Comparison of ENCODE assay signal across 29 mouse cellular contexts in the genomic region with DNA sequence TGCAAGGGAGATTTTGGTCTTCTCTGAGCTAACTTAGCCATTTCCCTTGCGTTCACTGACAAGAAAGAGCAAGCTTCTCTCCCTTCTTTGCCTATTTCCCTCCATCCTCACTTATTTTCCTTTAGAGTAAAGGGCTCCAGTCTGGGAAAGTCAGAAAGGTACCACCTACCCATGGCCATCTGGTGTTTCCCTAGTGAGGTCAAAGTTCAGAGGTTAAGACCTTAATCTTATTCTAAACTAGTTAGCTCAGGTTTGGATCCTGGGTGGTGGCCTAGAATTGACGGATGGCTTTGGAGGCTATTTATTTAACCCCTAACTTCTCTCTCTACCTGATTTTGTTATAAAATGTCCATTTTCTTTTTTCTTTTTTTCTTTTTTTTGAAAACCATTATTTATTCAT.
DNase-seq lines count a peak whose midpoint lies in the region; ATAC-seq and TF ChIP-seq lines count a peak whose summit lies in the region.
"Had no signal": no experiment of that assay in that cellular context is flagged by ENCODE, and none has a peak within 500 bp of the region (broad histone marks: within the 10 kb centered on the region; RNA-seq: fewer than 3 reads in every experiment).

No protein-coding gene starts in this region.

- 52% methylated on average over 2 of the region's 2 CpGs for WGBS in liver, embryonic 14.5 days (ENCODE audit: insufficient replicate concordance)
- 67% methylated on average over 2 of the region's 2 CpGs for WGBS in liver, postnatal 0 days (ENCODE audit: insufficient replicate concordance)
- WGBS in limb, embryonic 10.5 days: 12% methylated on average over 2 of the region's 2 CpGs

- 0 out of 4 replicates have a peak, but pooled peaks cover 0 to 2% of the 10 kb centered on the region in 2 experiments for H3K4me1 ChIP-seq in liver, embryonic 14.5 days (replicated peaks; ENCODE audit: control insufficient read depth in 2 of 2, insufficient read depth in 2 of 2, low read length in 1 of 2)
- peaks cover 3% of the 10 kb centered on the region for H3K4me1 ChIP-seq in liver, postnatal 0 days (ENCODE audit: insufficient read depth)
- H3K4me1 ChIP-seq in limb, embryonic 10.5 days: peaks cover 51% of the 10 kb centered on the region
- H3K4me1 ChIP-seq: embryonic facial prominence, embryonic 12.5 days; heart, embryonic 12.5 days; intestine, embryonic 15.5 days; limb, embryonic 15.5 days; neural tube, embryonic 12.5 days had no signal

- TF ChIP-seq CTCF in liver, embryonic 14.5 days (IDR thresholded peaks at IDR 0.05; ENCODE audit: low read depth): no peak
- no peak for TF ChIP-seq CTCF in liver, postnatal 0 days (IDR thresholded peaks at IDR 0.05; ENCODE audit: low read depth)

- no peaks in the 10 kb centered on the region for H3K27me3 ChIP-seq in liver, embryonic 14.5 days (ENCODE audit: control insufficient read depth, insufficient read depth, low read length)
- no peaks in the 10 kb centered on the region for H3K27me3 ChIP-seq in liver, postnatal 0 days (ENCODE audit: insufficient read depth, low read length)
- H3K27me3 ChIP-seq in limb, embryonic 10.5 days (ENCODE audit: low read depth, poor library complexity, severe bottlenecking): peaks cover 14% of the 10 kb centered on the region; the same call in 1 of the 2 replicates
- H3K27me3 ChIP-seq: CH12.LX; embryonic facial prominence, embryonic 12.5 days; forebrain, embryonic 13.5 days; heart, embryonic 12.5 days; hindbrain, embryonic 13.5 days; intestine, embryonic 15.5 days; limb, embryonic 15.5 days; neural tube, embryonic 12.5 days had no signal

- no peak overlapping the region for H3K4me2 ChIP-seq in liver, embryonic 14.5 days (ENCODE audit: low read depth)
- no peak overlapping the region for H3K4me2 ChIP-seq in liver, postnatal 0 days (ENCODE audit: low read depth, low read length)
- H3K4me2 ChIP-seq: embryonic facial prominence, embryonic 12.5 days; forebrain, embryonic 13.5 days; heart, embryonic 12.5 days; hindbrain, embryonic 13.5 days; intestine, embryonic 15.5 days; limb, embryonic 15.5 days; neural tube, embryonic 12.5 days had no signal

- no peaks in the 10 kb centered on the region for H3K36me3 ChIP-seq in liver, embryonic 14.5 days (replicated peaks; ENCODE audit: control insufficient read depth, insufficient read depth, low read depth)
- no peaks in the 10 kb centered on the region for H3K36me3 ChIP-seq in liver, postnatal 0 days (replicated peaks; ENCODE audit: insufficient read depth, low read length)
- H3K36me3 ChIP-seq in limb, embryonic 10.5 days: no peaks in the 10 kb centered on the region
- H3K36me3 ChIP-seq: embryonic facial prominence, embryonic 12.5 days; heart, embryonic 12.5 days; hindbrain, embryonic 13.5 days; intestine, embryonic 15.5 days; limb, embryonic 15.5 days; neural tube, embryonic 12.5 days had no signal

- no peak for TF ChIP-seq EP300 in liver, embryonic 14.5 days (IDR thresholded peaks at IDR 0.05; ENCODE audit: low read depth)
- no peak for TF ChIP-seq EP300 in liver, postnatal 0 days (IDR thresholded peaks at IDR 0.05; ENCODE audit: low read depth)

- no peak for ATAC-seq in liver, embryonic 14.5 days (ENCODE audit: insufficient read depth)
- no peak for ATAC-seq in liver, postnatal 0 days
- ATAC-seq: forebrain, embryonic 13.5 days; intestine, embryonic 15.5 days had no signal

- intact Hi-C loops in left cerebral cortex, postnatal 36 days (cut with DNase I): no loop called here

- H3K4me3 ChIP-seq in liver, embryonic 14.5 days (ENCODE audit: insufficient read depth in 1 of 2, low read depth in 2 of 2, low read length in 2 of 2): no peak overlapping the region
- no peak overlapping the region for H3K4me3 ChIP-seq in liver, postnatal 0 days (ENCODE audit: low read depth, low read length)
- H3K4me3 ChIP-seq in limb, embryonic 10.5 days: no peak overlapping the region
- H3K4me3 ChIP-seq: embryonic facial prominence, embryonic 12.5 days; erythroblast, embryonic 14.5 days; forebrain, embryonic 13.5 days; heart, embryonic 12.5 days; hindbrain, embryonic 13.5 days; intestine, embryonic 15.5 days; limb, embryonic 15.5 days; neural tube, embryonic 12.5 days had no signal

- no peak overlapping the region for H3K27ac ChIP-seq in liver, embryonic 14.5 days
- H3K27ac ChIP-seq in liver, postnatal 0 days (ENCODE audit: low read depth): no peak overlapping the region
- peak overlapping the region; percentile 50; the same call in 1 of the 2 replicates for H3K27ac ChIP-seq in limb, embryonic 10.5 days
- H3K27ac ChIP-seq: embryonic facial prominence, embryonic 12.5 days; forebrain, embryonic 13.5 days; hindbrain, embryonic 13.5 days; intestine, embryonic 15.5 days; limb, embryonic 15.5 days; neural tube, embryonic 12.5 days; stomach, postnatal 0 days had no signal

- DNase-seq in liver, embryonic 14.5 days (ENCODE audit: low read depth in 3 of 3, low spot score in 3 of 3): peak in 2 of 3 experiments; percentile 3 to 5
- no peak for DNase-seq in liver, postnatal 0 days
- peak; percentile 15 for DNase-seq in R1 (ENCODE audit: low read depth, low spot score)
- DNase-seq in embryo, embryonic 9.5 days (ENCODE audit: extremely low spot score): peak; percentile 57
- DNase-seq in limb, embryonic 10.5 days (ENCODE audit: low spot score): no peak
- no peak for DNase-seq in gastrocnemius, adult 8-10 months (ENCODE audit: low spot score in 2 of 2)
- no peak for DNase-seq in left cerebral cortex, postnatal 36 days (ENCODE audit: low spot score in 2 of 2)
- DNase-seq: adrenal gland, postnatal 10 days; B cell, adult 2 months; cerebellum, adult 2 months; cerebellum, postnatal 25 days; gastrocnemius, postnatal 14 days; heart, adult 18-20 months; heart, postnatal 10 days; kidney, postnatal 25 days; lung, adult 18-20 months; lung, postnatal 10 days; thymus, adult 2 months; thymus, postnatal 4 days had no signal

- no peaks in the 10 kb centered on the region for H3K9me3 ChIP-seq in liver, embryonic 14.5 days (ENCODE audit: control insufficient read depth, low read length)
- no peaks in the 10 kb centered on the region for H3K9me3 ChIP-seq in liver, postnatal 0 days (ENCODE audit: low read length)
- no peaks in the 10 kb centered on the region for H3K9me3 ChIP-seq in limb, embryonic 10.5 days (replicated peaks)
- H3K9me3 ChIP-seq: embryonic facial prominence, embryonic 12.5 days; forebrain, embryonic 13.5 days; heart, embryonic 12.5 days; hindbrain, embryonic 13.5 days; intestine, embryonic 15.5 days; limb, embryonic 15.5 days; neural tube, embryonic 12.5 days had no signal

- no peak overlapping the region for H3K9ac ChIP-seq in liver, embryonic 14.5 days (replicated peaks)
- no peak overlapping the region for H3K9ac ChIP-seq in liver, postnatal 0 days (replicated peaks)
- H3K9ac ChIP-seq: embryonic facial prominence, embryonic 12.5 days; forebrain, embryonic 13.5 days; heart, embryonic 12.5 days; hindbrain, embryonic 13.5 days; intestine, embryonic 15.5 days; limb, embryonic 15.5 days; neural tube, embryonic 12.5 days had no signal

Comparison
In these comparisons a context has a peak if more than half of its experiments do, and no peak if none do; other contexts are left out.
1. DNase-seq: peak in liver, embryonic 14.5 days (2 of 3), R1 (single experiment) and embryo, embryonic 9.5 days (single experiment); none in liver, postnatal 0 days (single experiment), limb, embryonic 10.5 days (single experiment), gastrocnemius, adult 8-10 months (0 of 2) and left cerebral cortex, postnatal 36 days (0 of 2).